Mouse (Mus musculus): Measurements from ENCODE around the gene Cers2. TPM values are rescaled to one million over a fixed set of nuclear protein-coding genes. Genes with fewer than 3 reads are reported as not detected.

Gene Cers2
- polyA plus RNA-seq, 1 experiment from 2014 or later = 147 TPM

Other genes with a start within 250 kb of the Cers2 start
- 18.3 and 18.8 TPM in 2 replicates for gene Pip5k1a, start 207.9 kb upstream of the Cers2 start, polyA plus RNA-seq (2016; fragmentation: Nextera tagmentation; extraction: Ambion mirVana)
- 124 and 172 TPM in 2 replicates for gene Vps72, start 203.8 kb upstream of the Cers2 start, polyA plus RNA-seq (2016; fragmentation: Nextera tagmentation; extraction: Ambion mirVana)
- gene Tmod4, start 190.3 kb upstream of the Cers2 start, polyA plus RNA-seq (2016; fragmentation: Nextera tagmentation; extraction: Ambion mirVana) = 0.70 and 0.90 TPM in 2 replicates
- gene Scnm1, start 180.8 kb upstream of the Cers2 start, polyA plus RNA-seq (2016; fragmentation: Nextera tagmentation; extraction: Ambion mirVana) = 55.3 and 60.9 TPM in 2 replicates
- gene Lysmd1, start 180.7 kb upstream of the Cers2 start, polyA plus RNA-seq (2016; fragmentation: Nextera tagmentation; extraction: Ambion mirVana) = 8.7 and 10.1 TPM in 2 replicates
- 0.21 and 1.2 TPM in 2 replicates for gene Tnfaip8l2, start 172.4 kb upstream of the Cers2 start, polyA plus RNA-seq (2016; fragmentation: Nextera tagmentation; extraction: Ambion mirVana)
- gene Sema6c, start 154.3 kb upstream of the Cers2 start, polyA plus RNA-seq (2016; fragmentation: Nextera tagmentation; extraction: Ambion mirVana) = 1.9 and 4.1 TPM in 2 replicates
- gene Gabpb2, start 96.9 kb upstream of the Cers2 start, polyA plus RNA-seq (2016; fragmentation: Nextera tagmentation; extraction: Ambion mirVana) = 8.7 and 8.8 TPM in 2 replicates
- 59.8 and 74.9 TPM in 2 replicates for gene Cdc42se1, start 86.1 kb upstream of the Cers2 start, polyA plus RNA-seq (2016; fragmentation: Nextera tagmentation; extraction: Ambion mirVana)
- gene Mllt11, start 82.6 kb upstream of the Cers2 start, polyA plus RNA-seq (2016; fragmentation: Nextera tagmentation; extraction: Ambion mirVana) = 10.7 and 11.1 TPM in 2 replicates
- 0.69 and 0.97 TPM in 2 replicates for gene Gm128, start 73.2 kb upstream of the Cers2 start, polyA plus RNA-seq (2016; fragmentation: Nextera tagmentation; extraction: Ambion mirVana)
- gene Bnipl, start 63.6 kb upstream of the Cers2 start, polyA plus RNA-seq (2016; fragmentation: Nextera tagmentation; extraction: Ambion mirVana) = 0.22 and 0.43 TPM in 2 replicates
- gene Mindy1, start 33.4 kb upstream of the Cers2 start, polyA plus RNA-seq (2016; fragmentation: Nextera tagmentation; extraction: Ambion mirVana) = 26.2 and 27.0 TPM in 2 replicates
- 30.7 and 31.1 TPM in 2 replicates for gene Prune1, start 32.7 kb upstream of the Cers2 start, polyA plus RNA-seq (2016; fragmentation: Nextera tagmentation; extraction: Ambion mirVana)
- gene Anxa9, start 7.6 kb upstream of the Cers2 start, polyA plus RNA-seq (2016; fragmentation: Nextera tagmentation; extraction: Ambion mirVana) = 1.6 and 2.5 TPM in 2 replicates
- gene Setdb1, start 42.4 kb downstream of the Cers2 start, polyA plus RNA-seq (2016; fragmentation: Nextera tagmentation; extraction: Ambion mirVana) = 33.0 and 42.8 TPM in 2 replicates
- not detected in 2 replicates for gene 4930558C23Rik, start 88.0 kb downstream of the Cers2 start, polyA plus RNA-seq (2016; fragmentation: Nextera tagmentation; extraction: Ambion mirVana)
- gene Arnt, start 119.6 kb downstream of the Cers2 start, polyA plus RNA-seq (2016; fragmentation: Nextera tagmentation; extraction: Ambion mirVana) = 30.1 and 32.8 TPM in 2 replicates
- 4.2 and 10.2 TPM in 2 replicates for gene Ctsk, start 184.5 kb downstream of the Cers2 start, polyA plus RNA-seq (2016; fragmentation: Nextera tagmentation; extraction: Ambion mirVana)
- gene Ctss, start 212.0 kb downstream of the Cers2 start, polyA plus RNA-seq (2016; fragmentation: Nextera tagmentation; extraction: Ambion mirVana) = 0.96 and 1.9 TPM in 2 replicates
- 0.19 TPM in 1 of 2 replicates, not detected in the other for gene Hormad1, start 244.9 kb downstream of the Cers2 start, polyA plus RNA-seq (2016; fragmentation: Nextera tagmentation; extraction: Ambion mirVana)